Mouse (Mus musculus) G1E (cell line): ENCODE results near the gene Sltm. TPM values are rescaled to one million over a fixed set of nuclear protein-coding genes. Genes with fewer than 3 reads are reported as not detected.

Source experiments
- ATAC-seq: 2 replicates; pipeline ENCODE4 v1.8.0; 2016; ENCODE audit warnings: mild to moderate bottlenecking; ENCODE audit not compliant: insufficient number of reproducible peaks, poor library complexity, low FRiP score, severe bottlenecking; ENCODE audit errors: extremely low read depth
- DNase-seq: peaks from one replicate; pipeline ENCODE4 v3.0.0; 2012; ENCODE audit warnings: low spot score
- H3K27me3 ChIP-seq: 2 replicates; pipeline ENCODE4 v1.6.1; 2012; ENCODE audit warnings: mild to moderate bottlenecking, low read length, inconsistent platforms; ENCODE audit not compliant: insufficient read depth
- H3K36me3 ChIP-seq: replicated peaks from 2 replicates; pipeline ENCODE3; 2012; ENCODE audit warnings: mild to moderate bottlenecking, inconsistent platforms
- H3K4me1 ChIP-seq: 2 replicates; pipeline ENCODE4 v1.6.1; 2012; ENCODE audit warnings: low read depth, low read length, inconsistent platforms, mixed read lengths; ENCODE audit not compliant: insufficient read depth
- H3K4me3 ChIP-seq: 2 replicates; pipeline ENCODE4 v1.5.1; 2012; ENCODE audit warnings: low read depth, mild to moderate bottlenecking, inconsistent platforms, low read length, moderate library complexity, mixed read lengths
- H3K9me3 ChIP-seq: replicated peaks from 2 replicates; pipeline ENCODE4 v1.6.1; 2012; ENCODE audit warnings: inconsistent platforms
- CTCF ChIP-seq: IDR thresholded peaks from 2 replicates; pipeline ENCODE4 v1.5.1; 2012; ENCODE audit warnings: low read depth, low read length, inconsistent platforms, mixed read lengths
- GATA1 ChIP-seq: IDR thresholded peaks from 2 replicates; pipeline ENCODE4 v1.6.1; 2012; ENCODE audit warnings: borderline replicate concordance, low read length, inconsistent platforms, mixed read lengths
- GATA2 ChIP-seq: IDR thresholded peaks from 2 replicates; pipeline ENCODE4 v1.6.1; 2012; ENCODE audit warnings: low read depth, low read length, inconsistent platforms, borderline replicate concordance
- POLR2AphosphoS5 ChIP-seq: IDR thresholded peaks from 2 replicates; pipeline ENCODE4 v1.6.1; 2012; ENCODE audit warnings: low read depth, low read length, inconsistent platforms; ENCODE audit not compliant: insufficient replicate concordance
- TAL1 ChIP-seq: conservative IDR thresholded peaks from 2 replicates; pipeline ENCODE4 v1.6.1; 2012; ENCODE audit warnings: low read depth, low read length, inconsistent platforms, mixed read lengths
- polyA plus RNA-seq: library from polyadenylated mRNA; stranded (reverse); fragments of >175 nt; gene quantifications from 2 replicates; pipeline ENCODE4 v1.2.3, GENCODE M21; 2012
- total RNA-seq, 2 experiments: library from RNA; stranded (forward) in 1 of 2; stranded (reverse) in 1 of 2; fragments of 200-1000 nt in 1 of 2; fragments of >200 nt in 1 of 2; fragmentation: Nextera tagmentation in 1 of 2; gene quantifications; 2 replicates each; pipeline ENCODE4 v1.2.3; 2014 to 2017

Sltm gene
- total and polyA plus RNA-seq, 3 experiments, result 12.2 to 125 (median 73.9) TPM

- H3K36me3 ChIP-seq, result peaks cover 74% of the 10 kb centered on the region
- peaks cover 3% of the 10 kb centered on the region; the same call in 1 of the 2 replicates for H3K4me1 ChIP-seq
- DNase-seq (no peak), ATAC-seq (no peak)
- H3K27me3 ChIP-seq, result no peaks in the 10 kb centered on the region
- H3K4me3 ChIP-seq, result no peak overlapping the region
- no peaks in the 10 kb centered on the region for H3K9me3 ChIP-seq
- TF ChIP-seq TAL1 (no peak), GATA1 (no peak), GATA2 (no peak), POLR2AphosphoS5 (no peak), CTCF (no peak)
Observed at GRCm38 (mm10) chr9:70562825-70563224, 20.3 kb downstream of the Sltm start.

DNA sequence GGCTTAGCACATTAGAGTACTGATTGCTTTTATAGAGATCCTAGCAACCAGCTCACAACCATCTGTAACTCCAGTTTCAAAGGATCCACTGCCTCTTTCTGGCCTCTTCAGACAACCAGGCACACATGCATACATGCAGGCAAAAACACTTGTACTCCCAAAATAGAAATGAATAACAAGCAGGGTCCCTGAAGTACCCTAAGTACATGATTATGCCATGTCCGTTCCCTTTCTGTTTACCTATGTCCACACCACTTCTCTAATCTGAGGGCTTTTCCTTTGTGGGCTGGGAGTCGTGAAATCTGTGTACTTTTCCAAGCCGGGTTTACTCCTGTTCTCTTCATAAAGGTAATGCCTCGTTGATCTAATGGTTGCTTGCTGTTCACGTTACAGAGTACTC lies 25.1 kb downstream of the Sltm start:
- no peak for TF ChIP-seq GATA1
- no peak for TF ChIP-seq POLR2AphosphoS5
- TF ChIP-seq CTCF, result no peak
- TF ChIP-seq GATA2, result no peak
- TF ChIP-seq TAL1, result no peak
- DNase-seq (no peak), ATAC-seq (no peak)
- H3K36me3 ChIP-seq, result peaks cover 64% of the 10 kb centered on the region
- H3K4me3 ChIP-seq, result no peak overlapping the region
- H3K27me3 ChIP-seq, result no peaks in the 10 kb centered on the region
- no peaks in the 10 kb centered on the region for H3K9me3 ChIP-seq
- H3K4me1 ChIP-seq, result 0 out of 2 replicates have a peak, but pooled peaks cover 3% of the 10 kb centered on the region

DNA sequence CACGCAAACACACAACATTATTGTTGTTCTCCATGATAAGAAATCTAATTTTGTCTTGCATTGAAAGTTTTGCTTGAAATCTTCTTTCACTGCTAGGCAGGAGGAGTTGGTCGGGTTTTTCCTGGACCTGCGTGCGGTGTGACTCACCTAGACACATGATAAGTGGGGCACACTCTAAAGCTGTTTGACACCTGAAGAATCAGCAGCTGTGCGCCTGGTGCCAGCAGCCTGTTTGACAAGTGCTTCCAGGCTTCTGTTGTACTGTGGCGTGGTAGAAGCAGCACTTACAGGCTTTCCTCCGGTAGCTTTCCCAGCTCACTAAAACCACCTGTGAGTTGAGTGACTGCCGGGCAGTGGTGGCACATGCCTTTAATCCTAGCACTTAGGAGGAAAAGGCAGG lies 27.8 kb downstream of the Sltm start:
- H3K36me3 ChIP-seq, result peaks cover 66% of the 10 kb centered on the region
- H3K4me3 ChIP-seq, result no peak overlapping the region
- ATAC-seq (no peak), DNase-seq (no peak)
- H3K9me3 ChIP-seq, result no peaks in the 10 kb centered on the region
- TF ChIP-seq CTCF (no peak), GATA2 (no peak), GATA1 (no peak), POLR2AphosphoS5 (no peak), TAL1 (no peak)
- H3K4me1 ChIP-seq, result no peaks in the 10 kb centered on the region
- H3K27me3 ChIP-seq, result no peaks in the 10 kb centered on the region

- Histone ChIP-seq H3K4me3 (no peak overlapping the region), H3K4me1 (peaks cover 5% of the 10 kb centered on the region; the same call in 1 of the 2 replicates), H3K9me3 (no peaks in the 10 kb centered on the region), H3K36me3 (peaks cover 81% of the 10 kb centered on the region), H3K27me3 (no peaks in the 10 kb centered on the region)
- DNase-seq (no peak), ATAC-seq (no peak)
- TF ChIP-seq GATA1 (no peak), CTCF (no peak), TAL1 (no peak), POLR2AphosphoS5 (no peak), GATA2 (no peak)
Observed at GRCm38 (mm10) chr9:70578123-70578522, 35.6 kb downstream of the Sltm start.

DNA sequence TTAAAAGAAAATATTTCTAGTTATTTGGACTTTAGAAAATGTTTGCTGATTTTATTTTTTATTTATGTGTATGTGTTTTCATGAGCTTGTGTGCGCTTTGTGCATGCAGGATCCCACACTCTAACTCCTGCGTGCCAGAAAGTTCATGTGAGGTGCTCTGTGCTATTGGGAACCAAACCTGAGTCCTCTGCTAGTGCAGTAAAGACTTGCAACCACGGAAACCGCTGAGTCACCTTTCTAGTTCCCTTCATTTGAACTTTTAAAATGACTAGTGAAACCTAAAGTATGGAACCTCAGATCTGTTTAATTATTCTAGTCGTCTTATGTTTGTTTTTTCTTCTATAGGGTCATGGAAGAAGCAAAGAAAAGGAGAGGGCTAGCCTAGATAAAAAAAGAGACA lies 38.4 kb downstream of the Sltm start:
- H3K36me3 ChIP-seq, result peaks cover 84% of the 10 kb centered on the region
- no peak overlapping the region for H3K4me3 ChIP-seq
- DNase-seq, result no peak

GRCm38 (mm10) chr9:70584641-70585040 lies 42.1 kb downstream of the Sltm start:
- Histone ChIP-seq H3K4me3 (no peak overlapping the region), H3K27me3 (no peaks in the 10 kb centered on the region), H3K36me3 (peaks cover 91% of the 10 kb centered on the region), H3K9me3 (no peaks in the 10 kb centered on the region), H3K4me1 (peaks cover 19% of the 10 kb centered on the region)
- DNase-seq (no peak), ATAC-seq (no peak)
- no peak for TF ChIP-seq POLR2AphosphoS5
- TF ChIP-seq GATA2, result no peak
- TF ChIP-seq CTCF, result no peak
- no peak for TF ChIP-seq GATA1
- TF ChIP-seq TAL1, result no peak

More for the DNA sequence above, 38.4 kb downstream of the Sltm start:
- TF ChIP-seq POLR2AphosphoS5 (no peak), GATA2 (no peak), GATA1 (no peak), TAL1 (no peak), CTCF (no peak)
- peaks cover 16% of the 10 kb centered on the region for H3K4me1 ChIP-seq
- H3K9me3 ChIP-seq, result no peaks in the 10 kb centered on the region
- no peak for ATAC-seq
- no peaks in the 10 kb centered on the region for H3K27me3 ChIP-seq

- TF ChIP-seq POLR2AphosphoS5 (no peak), GATA1 (no peak), GATA2 (no peak), TAL1 (no peak), CTCF (no peak)
- Histone ChIP-seq H3K4me1 (peaks cover 19% of the 10 kb centered on the region), H3K9me3 (no peaks in the 10 kb centered on the region), H3K36me3 (peaks cover 91% of the 10 kb centered on the region), H3K27me3 (no peaks in the 10 kb centered on the region), H3K4me3 (no peak overlapping the region)
- DNase-seq (peak; percentile 13), ATAC-seq (peak; percentile 45; the same call in 1 of the 2 replicates)
Observed at GRCm38 (mm10) chr9:70585172-70585571, 42.6 kb downstream of the Sltm start.
